Mouse (Mus musculus) bone marrow macrophage, adult 2 months (primary cell): Measurements from ENCODE around the gene Cdc42se2.

Experiments
- CTCF ChIP-seq: IDR thresholded peaks from 2 replicates; pipeline ENCODE4 v1.5.1; 2012; ENCODE audit warnings: low read depth, mild to moderate bottlenecking, low read length, moderate library complexity
- POLR2A ChIP-seq: IDR thresholded peaks from 2 replicates; pipeline ENCODE4 v1.6.1; 2012; ENCODE audit warnings: mild to moderate bottlenecking, low read depth, low read length, borderline replicate concordance

DNA sequence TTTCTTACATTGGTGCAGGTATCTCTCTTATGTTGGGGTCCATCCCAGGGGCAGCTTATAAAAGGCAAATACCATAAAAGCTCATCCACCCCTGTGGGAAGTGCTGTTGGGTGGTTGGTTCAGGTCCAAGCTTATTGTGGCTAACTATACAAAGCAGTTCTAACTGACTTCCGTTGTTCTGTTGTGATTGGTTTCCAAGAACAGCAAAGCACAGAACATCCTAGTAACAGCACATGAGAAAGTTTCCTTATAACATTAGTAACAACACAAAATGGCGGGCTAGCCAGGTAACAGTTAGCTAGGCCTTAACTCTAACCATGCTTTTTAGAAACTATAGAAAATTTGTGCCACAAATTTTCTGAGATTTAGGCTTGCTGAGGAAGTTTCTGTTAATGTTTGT, 79.3 kb downstream of the Cdc42se2 start:
- TF ChIP-seq CTCF (no peak), POLR2A (no peak)
